Mouse (Mus musculus) Muller cell, postnatal 12 days (primary cell): ENCODE results near the gene Olfr905.

Source experiments
- DNase-seq: peaks from one replicate; pipeline ENCODE4 v3.0.0-alpha.2; 2015; ENCODE audit errors: inconsistent ontology term

The Olfr905 gene

DNA sequence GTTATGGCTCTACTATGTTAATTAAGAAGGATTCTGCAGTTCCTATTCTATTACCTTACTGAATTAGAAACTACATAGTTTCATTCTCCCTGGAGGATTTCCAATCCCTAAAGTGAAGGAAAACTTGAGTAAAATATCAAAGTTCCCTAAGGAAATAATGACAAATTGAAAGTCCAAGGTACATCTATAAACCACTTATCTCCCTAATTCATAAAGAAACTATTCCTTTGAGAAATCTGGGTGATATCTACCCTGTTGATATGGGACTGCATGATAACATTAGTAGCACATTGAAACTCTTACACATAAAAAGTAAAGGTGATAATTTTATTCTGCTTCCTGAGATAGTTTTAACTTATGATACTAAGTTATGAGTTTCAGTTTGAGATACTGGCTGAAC is at the start of gene Olfr905:
TSS of gene Olfr905 (plus strand) at position 301 of the 400 bp plus-strand sequence.
- DNase-seq = no peak

DNA sequence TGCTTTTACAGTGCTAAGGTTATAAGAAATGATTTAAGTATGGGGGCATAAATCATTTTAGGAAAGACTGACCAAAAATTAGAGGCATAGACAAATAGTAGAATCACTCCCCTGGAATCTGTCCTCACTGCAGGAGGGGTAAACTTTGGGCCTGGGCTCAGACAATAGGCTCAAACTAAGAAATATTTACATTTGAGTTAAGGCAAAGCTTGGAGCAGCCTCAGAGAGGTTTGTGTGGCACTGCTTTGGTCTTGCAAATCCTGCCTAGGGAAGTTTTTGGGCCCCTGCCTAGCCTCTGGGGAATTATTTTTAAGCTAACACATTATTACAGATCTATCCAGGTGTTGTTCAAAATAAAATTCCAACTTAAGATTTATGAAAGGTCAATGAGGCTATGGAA is 47.1 kb upstream of the Olfr905 start:
- no peak for DNase-seq

DNA sequence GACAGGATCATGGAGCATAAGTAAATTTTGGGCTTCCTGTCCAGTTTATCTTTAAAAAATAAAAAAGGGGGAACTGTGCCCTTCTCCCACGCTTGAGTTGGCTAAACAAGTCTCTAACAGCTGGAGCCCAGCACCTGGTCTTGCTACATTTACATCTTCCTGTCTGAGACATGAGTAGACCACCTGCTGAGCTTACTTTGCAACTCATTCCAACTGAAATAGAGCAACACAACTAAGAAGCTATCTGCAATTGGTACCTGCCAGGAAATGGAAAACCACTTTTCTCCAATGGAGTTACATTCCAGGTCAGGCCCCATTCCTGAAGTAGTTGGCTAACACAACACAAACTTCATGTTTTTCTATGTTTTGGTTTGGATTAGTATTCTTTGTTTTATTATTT is 43.9 kb upstream of the Olfr905 start:
- DNase-seq = no peak

DNA sequence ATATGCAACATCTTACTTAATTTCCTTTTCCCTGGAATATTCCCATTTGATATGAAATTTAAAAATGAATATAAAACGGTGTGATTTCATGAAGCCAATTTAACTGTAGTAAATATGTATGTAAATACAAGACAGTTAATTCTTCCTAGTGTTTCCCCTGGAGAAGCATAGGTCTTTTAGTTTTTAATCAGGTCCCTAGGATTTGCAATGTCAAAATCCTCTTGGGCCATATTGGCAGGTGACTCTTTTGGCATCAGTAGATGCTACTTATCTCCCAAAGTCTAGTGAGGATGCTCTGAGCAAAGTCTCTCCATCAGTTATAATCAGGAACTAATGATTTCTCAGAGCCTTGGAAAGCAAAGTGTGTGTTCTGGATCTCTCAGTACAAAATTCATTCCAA is 41.8 kb upstream of the Olfr905 start, which contains the start of gene Olfr901:
TSS of gene Olfr901 (plus strand) at position 301 of the 400 bp plus-strand sequence.
- no peak for DNase-seq

DNA sequence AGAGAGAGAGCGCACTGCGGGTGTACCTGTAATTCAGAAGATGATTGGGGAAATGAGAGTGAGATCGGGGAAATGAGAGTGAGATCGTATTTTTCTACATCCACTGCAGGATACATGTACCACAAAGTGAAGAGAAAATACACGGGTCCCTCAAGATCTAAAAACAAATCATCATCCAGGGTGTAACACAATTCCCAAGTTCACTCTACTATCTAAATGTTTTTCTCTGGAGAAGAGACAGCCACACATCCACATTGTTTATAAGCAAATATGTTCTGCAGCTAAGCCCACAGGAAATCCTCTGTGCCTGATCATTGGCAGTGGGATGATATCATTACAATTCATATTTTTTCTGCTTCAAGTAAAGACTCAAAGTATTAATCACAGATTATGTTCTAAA is 23.6 kb upstream of the Olfr905 start, which contains the start of gene Olfr902:
TSS of gene Olfr902 (plus strand) at position 301 of the 400 bp plus-strand sequence.
- DNase-seq = no peak

DNA sequence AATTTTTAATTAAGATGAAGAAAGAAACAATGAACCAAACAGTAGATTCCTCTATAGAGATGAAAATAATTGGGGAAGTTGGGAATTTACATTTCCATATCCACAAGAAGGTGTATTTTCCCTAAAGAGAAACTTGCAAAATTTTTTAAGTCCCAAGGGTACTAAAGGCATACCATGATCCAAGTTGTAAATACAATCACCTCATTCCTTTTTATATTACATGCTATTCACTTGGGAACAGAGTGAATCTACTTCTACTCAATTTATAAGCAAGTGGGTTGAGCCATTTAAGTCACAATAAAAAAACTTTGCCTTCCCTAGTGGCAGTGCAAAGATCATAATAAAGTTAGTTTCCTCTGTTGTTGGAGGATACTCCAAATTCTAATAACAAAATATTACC is 8.1 kb upstream of the Olfr905 start, which contains the start of gene Olfr904:
TSS of gene Olfr904 (plus strand) at position 301 of the 400 bp plus-strand sequence.
- DNase-seq = no peak

DNA sequence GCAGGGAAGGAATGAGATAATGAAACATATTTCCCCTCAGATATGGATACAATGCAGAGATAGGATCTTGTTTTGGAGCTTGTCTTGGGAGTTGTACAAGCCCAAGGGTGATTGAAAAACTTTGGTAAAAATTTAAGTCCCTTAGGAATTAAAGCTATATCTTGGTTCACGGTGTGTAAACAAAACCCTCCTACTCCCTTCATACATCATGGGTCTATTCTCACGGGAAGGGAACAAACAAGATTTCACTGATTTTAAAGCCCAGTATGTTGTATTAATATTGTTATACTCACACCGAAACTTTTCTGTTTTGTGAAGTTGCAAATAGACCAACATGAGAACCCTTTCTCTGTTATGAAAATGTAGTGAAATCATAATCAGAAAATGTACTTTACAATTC is 15.9 kb downstream of the Olfr905 start, which contains the start of gene Olfr906:
TSS of gene Olfr906 (plus strand) at position 301 of the 400 bp plus-strand sequence.
- no peak for DNase-seq

DNA sequence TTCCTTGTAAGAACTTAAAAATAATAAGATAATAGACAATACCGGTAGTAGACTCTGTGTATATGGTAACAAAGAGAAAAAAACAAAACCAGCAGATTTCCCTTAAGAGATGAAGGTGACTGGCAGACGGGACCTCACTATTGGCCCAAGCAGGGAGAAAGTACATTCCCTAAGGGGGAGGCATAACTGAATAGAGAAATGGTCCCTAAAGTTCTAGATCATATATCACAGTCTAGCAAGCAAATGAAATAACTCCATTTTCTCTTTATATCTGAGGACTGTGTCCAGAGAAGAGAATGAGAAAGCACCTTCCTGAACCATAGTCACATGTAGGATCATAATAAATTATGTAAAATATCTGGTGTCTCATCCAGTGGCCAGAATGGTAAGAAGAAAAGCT is 24.6 kb downstream of the Olfr905 start, which contains the start of gene Olfr907:
TSS of gene Olfr907 (plus strand) at position 301 of the 400 bp plus-strand sequence.
- no peak for DNase-seq

DNA sequence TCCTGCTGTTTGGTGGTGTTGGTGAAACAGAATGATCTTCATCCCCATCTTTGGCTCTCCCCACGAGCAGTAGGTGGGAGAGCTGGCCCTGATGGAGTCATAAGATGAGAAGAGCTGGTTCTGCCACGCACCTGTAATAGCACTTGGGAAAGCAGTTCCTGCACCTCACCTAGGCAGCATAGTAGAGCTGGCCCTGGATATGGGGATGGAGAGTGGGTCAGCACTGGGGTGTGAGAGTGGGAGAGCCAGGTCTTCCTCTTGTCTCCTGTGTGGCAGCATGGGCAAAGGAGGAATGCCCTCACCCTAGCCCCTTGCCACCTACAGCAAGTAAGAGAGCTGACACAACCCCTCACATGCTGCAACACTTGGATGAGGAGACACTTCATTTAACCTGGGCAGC is 41.4 kb downstream of the Olfr905 start:
- no peak for DNase-seq

DNA sequence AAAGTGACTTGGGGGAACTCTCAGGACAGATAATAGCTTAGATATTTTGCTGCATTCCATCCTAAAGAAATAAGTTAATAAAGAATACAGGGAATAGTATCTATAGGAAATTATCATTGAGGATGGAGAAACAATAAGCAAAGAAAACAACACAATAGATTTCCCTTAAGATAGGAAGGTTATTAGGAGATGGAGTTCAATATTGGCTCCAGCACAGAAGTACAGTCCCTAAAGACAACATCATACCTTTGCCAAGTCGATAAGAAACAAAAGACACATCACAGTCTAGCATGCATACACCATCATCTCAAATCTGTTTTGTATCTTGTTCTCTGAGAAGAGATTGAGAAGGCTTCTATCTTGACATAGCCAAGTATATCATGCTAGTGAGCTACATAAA is 50.4 kb downstream of the Olfr905 start, which contains the start of gene Olfr911-ps1:
TSS of gene Olfr911-ps1 (plus strand) at position 301 of the 400 bp plus-strand sequence.
- DNase-seq = no peak
